Mouse (Mus musculus): ENCODE measurements around the gene Gusb. TPM values are rescaled to one million over a fixed set of nuclear protein-coding genes. Genes with fewer than 3 reads are reported as not detected.
A peak's percentile ranks its signal among the peaks of the same experiment; 100 is the strongest.

Gusb gene
- polyA plus RNA-seq, 1 experiment from 2014 or later: 110 TPM

GRCm38 (mm10) chr5:130027134-130027533 lies 24.3 kb upstream of the Gusb start:
- Histone ChIP-seq H3K9me3 (ENCODE audit: control insufficient read depth, low read length) (no peaks in the 10 kb centered on the region), H3K4me1 (ENCODE audit: control insufficient read depth, insufficient read depth, low read length) (peaks cover 8% of the 10 kb centered on the region; the same call in 1 of the 2 replicates), H3K27me3 (replicated peaks; ENCODE audit: control insufficient read depth, insufficient read depth, low read length) (no peaks in the 10 kb centered on the region), H3K36me3 (ENCODE audit: control insufficient read depth, insufficient read depth, low read length) (no peaks in the 10 kb centered on the region), H3K9ac (ENCODE audit: low read depth, low read length) (no peak overlapping the region), H3K4me2 (ENCODE audit: low read depth, low read length) (no peak overlapping the region), H3K4me3 (ENCODE audit: low read length) (no peak overlapping the region), H3K27ac (ENCODE audit: low read length) (no peak overlapping the region)
- WGBS: 65% methylated on average over 5 of the region's 5 CpGs
- ATAC-seq: no peak

GRCm38 (mm10) chr5:130023767-130024539 lies 21.1 kb upstream of the Gusb start:
- H3K27me3 ChIP-seq (replicated peaks; ENCODE audit: control insufficient read depth, insufficient read depth, low read length): no peaks in the 10 kb centered on the region
- WGBS: under 1% methylated on average over 32 of the region's 32 CpGs
- H3K9ac ChIP-seq (ENCODE audit: low read depth, low read length): peak overlapping the region; percentile 68
- peak overlapping the region; percentile 62 for H3K4me2 ChIP-seq (ENCODE audit: low read depth, low read length)
- ATAC-seq: peak; percentile 95
- H3K9me3 ChIP-seq (ENCODE audit: control insufficient read depth, low read length): no peaks in the 10 kb centered on the region
- H3K4me3 ChIP-seq (ENCODE audit: low read length): peak overlapping the region; percentile 63
- no peaks in the 10 kb centered on the region for H3K36me3 ChIP-seq (ENCODE audit: control insufficient read depth, insufficient read depth, low read length)
- peaks cover 6% of the 10 kb centered on the region; the same call in 1 of the 2 replicates for H3K4me1 ChIP-seq (ENCODE audit: control insufficient read depth, insufficient read depth, low read length)
- peak overlapping the region; percentile 73 for H3K27ac ChIP-seq (ENCODE audit: low read length)

DNA sequence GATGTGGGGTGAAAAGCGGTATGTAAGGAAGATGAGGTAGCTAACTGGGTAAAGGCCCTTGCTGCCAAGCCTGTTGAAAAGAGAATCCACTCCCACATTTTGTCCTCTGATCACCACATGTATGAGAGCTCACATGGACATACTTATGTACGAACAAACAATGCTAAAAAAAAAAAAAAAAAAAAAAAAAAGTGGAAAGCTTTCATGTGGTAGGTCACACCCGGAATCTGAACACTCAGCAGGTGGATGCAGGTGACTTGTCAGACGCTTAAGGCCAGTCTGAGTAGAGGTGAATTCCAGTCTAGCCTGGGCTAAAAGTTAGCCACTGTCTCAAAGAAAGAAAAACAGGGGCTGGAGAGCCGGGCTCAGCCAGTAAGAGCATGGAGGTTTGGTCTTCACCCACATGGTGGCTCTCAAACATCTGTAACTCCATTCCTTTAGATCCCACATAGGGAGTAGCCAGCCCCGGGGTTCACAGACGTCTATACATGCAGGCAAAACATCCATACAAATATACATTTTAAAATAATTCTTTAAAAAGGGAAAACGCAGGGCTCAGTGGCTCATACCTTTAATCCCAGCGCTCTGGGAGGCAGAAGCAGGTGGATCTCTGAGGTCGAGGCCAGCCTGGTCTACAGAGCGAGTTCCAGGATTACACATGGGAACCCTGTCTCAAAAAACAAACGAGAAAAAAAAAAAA lies 20.4 kb upstream of the Gusb start:
- no peaks in the 10 kb centered on the region for H3K9me3 ChIP-seq (ENCODE audit: control insufficient read depth, low read length)
- H3K4me2 ChIP-seq (ENCODE audit: low read depth, low read length): peak overlapping the region; percentile 62
- H3K4me1 ChIP-seq (ENCODE audit: control insufficient read depth, insufficient read depth, low read length): peaks cover 6% of the 10 kb centered on the region; the same call in 1 of the 2 replicates
- no peak for ATAC-seq
- peak overlapping the region; percentile 63 for H3K4me3 ChIP-seq (ENCODE audit: low read length)
- 37% methylated on average over 12 of the region's 12 CpGs for WGBS
- H3K27me3 ChIP-seq (replicated peaks; ENCODE audit: control insufficient read depth, insufficient read depth, low read length): no peaks in the 10 kb centered on the region
- H3K27ac ChIP-seq (ENCODE audit: low read length): no peak overlapping the region
- no peaks in the 10 kb centered on the region for H3K36me3 ChIP-seq (ENCODE audit: control insufficient read depth, insufficient read depth, low read length)
- H3K9ac ChIP-seq (ENCODE audit: low read depth, low read length): peak overlapping the region; percentile 53

- Histone ChIP-seq H3K4me2 (ENCODE audit: low read depth, low read length) (peak overlapping the region; percentile 0; the same call in 1 of the 2 replicates), H3K27me3 (replicated peaks; ENCODE audit: control insufficient read depth, insufficient read depth, low read length) (no peaks in the 10 kb centered on the region), H3K4me1 (ENCODE audit: control insufficient read depth, insufficient read depth, low read length) (peaks cover 6% of the 10 kb centered on the region; the same call in 1 of the 2 replicates), H3K27ac (ENCODE audit: low read length) (no peak overlapping the region), H3K4me3 (ENCODE audit: low read length) (no peak overlapping the region), H3K36me3 (ENCODE audit: control insufficient read depth, insufficient read depth, low read length) (no peaks in the 10 kb centered on the region), H3K9me3 (ENCODE audit: control insufficient read depth, low read length) (no peaks in the 10 kb centered on the region), H3K9ac (ENCODE audit: low read depth, low read length) (no peak overlapping the region)
- no peak for ATAC-seq
- WGBS: 59% methylated on average over 7 of the region's 7 CpGs
These were observed 19.5 kb upstream of the Gusb start for GRCm38 (mm10) chr5:130022366-130022765.

- H3K9me3 ChIP-seq (ENCODE audit: control insufficient read depth, low read length): no peaks in the 10 kb centered on the region
- 49% methylated on average over 5 of the region's 5 CpGs for WGBS
- no peaks in the 10 kb centered on the region for H3K36me3 ChIP-seq (ENCODE audit: control insufficient read depth, insufficient read depth, low read length)
- ATAC-seq: no peak
- H3K9ac ChIP-seq (ENCODE audit: low read depth, low read length): 0 out of 2 replicates have a peak overlapping the region, but pooled peaks have one; percentile 32
- H3K4me1 ChIP-seq (ENCODE audit: control insufficient read depth, insufficient read depth, low read length): peaks cover 6% of the 10 kb centered on the region; the same call in 1 of the 2 replicates
- no peak overlapping the region for H3K4me3 ChIP-seq (ENCODE audit: low read length)
- H3K27ac ChIP-seq (ENCODE audit: low read length): 0 out of 2 replicates have a peak overlapping the region, but pooled peaks have one; percentile 7
- H3K27me3 ChIP-seq (replicated peaks; ENCODE audit: control insufficient read depth, insufficient read depth, low read length): no peaks in the 10 kb centered on the region
- H3K4me2 ChIP-seq (ENCODE audit: low read depth, low read length): no peak overlapping the region
These were observed 18.6 kb upstream of the Gusb start for GRCm38 (mm10) chr5:130021361-130021966.

- Histone ChIP-seq H3K9me3 (ENCODE audit: control insufficient read depth, low read length) (no peaks in the 10 kb centered on the region), H3K36me3 (ENCODE audit: control insufficient read depth, insufficient read depth, low read length) (peaks cover 16% of the 10 kb centered on the region), H3K4me2 (ENCODE audit: low read depth, low read length) (no peak overlapping the region), H3K27ac (ENCODE audit: low read length) (no peak overlapping the region), H3K27me3 (replicated peaks; ENCODE audit: control insufficient read depth, insufficient read depth, low read length) (no peaks in the 10 kb centered on the region), H3K4me1 (ENCODE audit: control insufficient read depth, insufficient read depth, low read length) (peaks cover 6% of the 10 kb centered on the region; the same call in 1 of the 2 replicates), H3K9ac (ENCODE audit: low read depth, low read length) (no peak overlapping the region), H3K4me3 (ENCODE audit: low read length) (no peak overlapping the region)
- WGBS: 59% methylated on average over 8 of the region's 8 CpGs
- no peak for ATAC-seq
These were observed 16.6 kb upstream of the Gusb start for GRCm38 (mm10) chr5:130019461-130019860.

GRCm38 (mm10) chr5:130015104-130015503 lies 12.3 kb upstream of the Gusb start:
- Histone ChIP-seq H3K27ac (ENCODE audit: low read length) (no peak overlapping the region), H3K4me1 (ENCODE audit: control insufficient read depth, insufficient read depth, low read length) (no peaks in the 10 kb centered on the region), H3K4me3 (ENCODE audit: low read length) (no peak overlapping the region), H3K9me3 (ENCODE audit: control insufficient read depth, low read length) (0 out of 2 replicates have a peak, but pooled peaks cover 3% of the 10 kb centered on the region), H3K9ac (ENCODE audit: low read depth, low read length) (no peak overlapping the region), H3K4me2 (ENCODE audit: low read depth, low read length) (no peak overlapping the region), H3K27me3 (replicated peaks; ENCODE audit: control insufficient read depth, insufficient read depth, low read length) (no peaks in the 10 kb centered on the region), H3K36me3 (ENCODE audit: control insufficient read depth, insufficient read depth, low read length) (peaks cover 29% of the 10 kb centered on the region)
- WGBS: 96% methylated on average over 3 of the region's 3 CpGs
- ATAC-seq: no peak

- Histone ChIP-seq H3K9me3 (ENCODE audit: control insufficient read depth, low read length) (0 out of 2 replicates have a peak, but pooled peaks cover 3% of the 10 kb centered on the region), H3K36me3 (ENCODE audit: control insufficient read depth, insufficient read depth, low read length) (peaks cover 25% of the 10 kb centered on the region), H3K4me2 (ENCODE audit: low read depth, low read length) (no peak overlapping the region), H3K27me3 (replicated peaks; ENCODE audit: control insufficient read depth, insufficient read depth, low read length) (no peaks in the 10 kb centered on the region), H3K27ac (ENCODE audit: low read length) (no peak overlapping the region), H3K9ac (ENCODE audit: low read depth, low read length) (no peak overlapping the region), H3K4me3 (ENCODE audit: low read length) (no peak overlapping the region), H3K4me1 (ENCODE audit: control insufficient read depth, insufficient read depth, low read length) (no peaks in the 10 kb centered on the region)
- WGBS: 96% methylated on average over 5 of the region's 5 CpGs
- no peak for ATAC-seq
These were observed 8.1 kb upstream of the Gusb start for GRCm38 (mm10) chr5:130010961-130011360.

- H3K4me3 ChIP-seq (ENCODE audit: low read length): no peak overlapping the region
- H3K27ac ChIP-seq (ENCODE audit: low read length): no peak overlapping the region
- H3K27me3 ChIP-seq (replicated peaks; ENCODE audit: control insufficient read depth, insufficient read depth, low read length): no peaks in the 10 kb centered on the region
- no peak overlapping the region for H3K4me2 ChIP-seq (ENCODE audit: low read depth, low read length)
- H3K9ac ChIP-seq (ENCODE audit: low read depth, low read length): no peak overlapping the region
- H3K36me3 ChIP-seq (ENCODE audit: control insufficient read depth, insufficient read depth, low read length): peaks cover 14% of the 10 kb centered on the region
- peaks cover 3% of the 10 kb centered on the region; the same call in 1 of the 2 replicates for H3K9me3 ChIP-seq (ENCODE audit: control insufficient read depth, low read length)
- 97% methylated on average over 4 of the region's 4 CpGs for WGBS
- H3K4me1 ChIP-seq (ENCODE audit: control insufficient read depth, insufficient read depth, low read length): no peaks in the 10 kb centered on the region
- no peak for ATAC-seq
These were observed 6.9 kb upstream of the Gusb start for GRCm38 (mm10) chr5:130009784-130010183.
